In the genomic region with DNA sequence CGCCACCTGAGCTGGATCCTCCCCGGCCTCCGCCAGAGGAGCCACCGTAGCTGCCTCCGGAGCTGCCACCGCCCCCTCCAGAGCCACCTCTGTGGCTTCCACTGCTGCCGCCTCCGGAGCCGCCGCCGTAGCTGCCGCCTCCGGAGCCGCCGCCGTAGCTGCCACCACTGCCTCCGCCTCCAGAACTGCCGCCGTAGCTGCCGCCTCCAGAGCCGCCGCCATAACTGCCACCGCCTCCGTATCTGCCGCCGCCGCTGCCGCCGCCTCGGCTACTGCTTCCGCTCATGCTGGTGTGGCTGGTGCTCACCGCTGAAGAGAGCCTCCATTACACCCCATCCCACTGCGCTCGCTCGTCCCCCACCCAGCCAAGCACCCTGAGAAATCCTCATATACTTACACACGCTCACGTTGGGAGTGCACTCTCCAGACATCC, we compare ENCODE assay signal across 8 mouse cellular contexts. TPM values are rescaled to one million over a fixed set of nuclear protein-coding genes. Genes with fewer than 3 reads are reported as not detected.
DNase-seq lines count a peak whose midpoint lies in the region; ATAC-seq lines count a peak whose summit lies in the region.

No protein-coding gene starts in this region.

- H3K4me3 ChIP-seq in hindbrain, embryonic 16.5 days (ENCODE audit: low read length), result peak overlapping the region; percentile 53

- H3K9ac ChIP-seq in hindbrain, embryonic 16.5 days (ENCODE audit: low read depth, low read length), result peak overlapping the region; percentile 78

- ATAC-seq in CD4-positive, CD25-positive, alpha-beta regulatory T cell, adult 4 months, result peak; percentile 75
- peak; percentile 54 for ATAC-seq in activated CD4-positive, CD25-positive, alpha-beta regulatory T cell, adult 4 months
- ATAC-seq in erythroblast, adult 5-6 weeks (replicated peaks; ENCODE audit: low FRiP score, poor library complexity, severe bottlenecking), result 0 out of 2 replicates have a peak, but pooled peaks have one; percentile 34
- peak; percentile 84 for ATAC-seq in hindbrain, embryonic 16.5 days
- no peak for ATAC-seq in monocyte, adult 5-6 weeks (replicated peaks; ENCODE audit: insufficient number of reproducible peaks, low FRiP score, low TSS enrichment, poor library complexity, severe bottlenecking)

- H3K4me2 ChIP-seq in hindbrain, embryonic 16.5 days (ENCODE audit: low read length), result peak overlapping the region; percentile 65

- H3K27me3 ChIP-seq in hindbrain, embryonic 16.5 days (replicated peaks; ENCODE audit: control insufficient read depth, insufficient read depth, low read length), result no peaks in the 10 kb centered on the region

- under 1% methylated on average over 31 of the region's 37 CpGs for WGBS in hindbrain, embryonic 16.5 days

- 0 out of 2 replicates have a peak, but pooled peaks cover 3% of the 10 kb centered on the region for H3K4me1 ChIP-seq in hindbrain, embryonic 16.5 days (ENCODE audit: control insufficient read depth, insufficient read depth, low read depth, low read length)

- H3K27ac ChIP-seq in hindbrain, embryonic 16.5 days (ENCODE audit: low read depth, low read length), result peak overlapping the region; percentile 90

- DNase-seq in left cerebral cortex, adult 18-20 months (ENCODE audit: low spot score in 2 of 2), result peak; percentile 51 to 58
- DNase-seq in lung, postnatal 14 days, result peak; percentile 48
- peak; percentile 72 for DNase-seq in retina, postnatal 1 day

- no peaks in the 10 kb centered on the region for H3K36me3 ChIP-seq in hindbrain, embryonic 16.5 days (ENCODE audit: control insufficient read depth, insufficient read depth, low read length)

- no peaks in the 10 kb centered on the region for H3K9me3 ChIP-seq in hindbrain, embryonic 16.5 days (ENCODE audit: control insufficient read depth, low read length)

RNA-seq across cellular contexts. Expression of gene Krt1, which starts 4.6 kb away (rescaled TPM):
- not detected for polyA plus RNA-seq in CD4-positive, CD25-positive, alpha-beta regulatory T cell, adult 4 months (2017; shearing (Covaris generic))
- not detected for polyA plus RNA-seq in activated CD4-positive, CD25-positive, alpha-beta regulatory T cell, adult 4 months (2017; shearing (Covaris generic))
- not detected in 2 replicates for total RNA-seq in erythroblast, adult 5-6 weeks (2015; ENCODE audit: low replicate concordance)
- not detected in 2 replicates for total RNA-seq in erythroblast, adult 5-6 weeks (2017; ENCODE audit: low replicate concordance)
- polyA plus RNA-seq in hindbrain, embryonic 16.5 days (2015; fragmentation: Nextera tagmentation; extraction: Ambion mirVana), result 15.6 and 16.9 TPM in 2 replicates
- total RNA-seq in left cerebral cortex, adult 18-20 months (2021), result 1 to 10 TPM; 1.7 to 2.6 TPM
- not detected in 3 replicates for total RNA-seq in monocyte, adult 5-6 weeks (2017)

RNA-seq across cellular contexts. Expression of gene Krt77, which starts 23.5 kb away (rescaled TPM):
- polyA plus RNA-seq in CD4-positive, CD25-positive, alpha-beta regulatory T cell, adult 4 months (2017; shearing (Covaris generic)), result not detected
- not detected for polyA plus RNA-seq in activated CD4-positive, CD25-positive, alpha-beta regulatory T cell, adult 4 months (2017; shearing (Covaris generic))
- total RNA-seq in erythroblast, adult 5-6 weeks (2015; ENCODE audit: low replicate concordance), result not detected in 2 replicates
- total RNA-seq in erythroblast, adult 5-6 weeks (2017; ENCODE audit: low replicate concordance), result not detected in 2 replicates
- polyA plus RNA-seq in hindbrain, embryonic 16.5 days (2015; fragmentation: Nextera tagmentation; extraction: Ambion mirVana), result 0.53 and 0.56 TPM in 2 replicates
- 10 to 100 TPM; 13.4 to 16.9 TPM for total RNA-seq in left cerebral cortex, adult 18-20 months (2021)
- total RNA-seq in monocyte, adult 5-6 weeks (2017), result not detected in 3 replicates

RNA-seq across cellular contexts. Expression of gene Krt2, which starts 28.0 kb away (rescaled TPM):
- not detected for polyA plus RNA-seq in CD4-positive, CD25-positive, alpha-beta regulatory T cell, adult 4 months (2017; shearing (Covaris generic))
- not detected for polyA plus RNA-seq in activated CD4-positive, CD25-positive, alpha-beta regulatory T cell, adult 4 months (2017; shearing (Covaris generic))
- not detected in 2 replicates for total RNA-seq in erythroblast, adult 5-6 weeks (2015; ENCODE audit: low replicate concordance)
- total RNA-seq in erythroblast, adult 5-6 weeks (2017; ENCODE audit: low replicate concordance), result not detected in 2 replicates
- 0.20 TPM in 1 of 2 replicates, not detected in the other for polyA plus RNA-seq in hindbrain, embryonic 16.5 days (2015; fragmentation: Nextera tagmentation; extraction: Ambion mirVana)
- under 1 TPM; 0.28 to 0.67 TPM for total RNA-seq in left cerebral cortex, adult 18-20 months (2021)
- not detected in 3 replicates for total RNA-seq in monocyte, adult 5-6 weeks (2017)

RNA-seq across cellular contexts. Expression of gene Krt73, which starts 43.8 kb away (rescaled TPM):
- not detected for polyA plus RNA-seq in CD4-positive, CD25-positive, alpha-beta regulatory T cell, adult 4 months (2017; shearing (Covaris generic))
- polyA plus RNA-seq in activated CD4-positive, CD25-positive, alpha-beta regulatory T cell, adult 4 months (2017; shearing (Covaris generic)), result not detected
- total RNA-seq in erythroblast, adult 5-6 weeks (2015; ENCODE audit: low replicate concordance), result not detected in 2 replicates
- not detected in 2 replicates for total RNA-seq in erythroblast, adult 5-6 weeks (2017; ENCODE audit: low replicate concordance)
- polyA plus RNA-seq in hindbrain, embryonic 16.5 days (2015; fragmentation: Nextera tagmentation; extraction: Ambion mirVana), result 1.9 and 2.0 TPM in 2 replicates
- 1 to 10 TPM; 1.7 TPM for total RNA-seq in left cerebral cortex, adult 18-20 months (2021)
- not detected in 3 replicates for total RNA-seq in monocyte, adult 5-6 weeks (2017)

RNA-seq across cellular contexts. Expression of gene Krt76, which starts 46.7 kb away (rescaled TPM):
- polyA plus RNA-seq in CD4-positive, CD25-positive, alpha-beta regulatory T cell, adult 4 months (2017; shearing (Covaris generic)), result not detected
- not detected for polyA plus RNA-seq in activated CD4-positive, CD25-positive, alpha-beta regulatory T cell, adult 4 months (2017; shearing (Covaris generic))
- not detected in 2 replicates for total RNA-seq in erythroblast, adult 5-6 weeks (2015; ENCODE audit: low replicate concordance)
- total RNA-seq in erythroblast, adult 5-6 weeks (2017; ENCODE audit: low replicate concordance), result not detected in 2 replicates
- not detected in 2 replicates for polyA plus RNA-seq in hindbrain, embryonic 16.5 days (2015; fragmentation: Nextera tagmentation; extraction: Ambion mirVana)
- not detected for total RNA-seq in left cerebral cortex, adult 18-20 months (2021)
- not detected in 3 replicates for total RNA-seq in monocyte, adult 5-6 weeks (2017)

Comparison
In these comparisons a context has a peak if more than half of its experiments do, and no peak if none do; other contexts are left out.
1. RNA of gene Krt77, which starts 23.5 kb away (total RNA-seq): 13.4 to 16.9 TPM in left cerebral cortex, adult 18-20 months; not detected in erythroblast, adult 5-6 weeks and not detected in monocyte, adult 5-6 weeks; every median in the first group is over 10 times any median in the second.
2. Peak in every context shown above with its lines, with median percentiles within 50 percentile points of each other: DNase-seq.